Mouse (Mus musculus) hematopoietic multipotent progenitor cell, adult 10-12 weeks (in vitro differentiated cells): ENCODE data around the gene Adam3. TPM values are rescaled to one million over a fixed set of nuclear protein-coding genes. Genes with fewer than 3 reads are reported as not detected.

Source experiments
- polyA plus RNA-seq: library from polyadenylated mRNA; stranded (reverse); fragments of >175 nt; gene quantifications from 2 replicates; pipeline ENCODE4 v1.2.3, GENCODE M21; 2012; ENCODE audit warnings: low replicate concordance

The Adam3 gene
- polyA plus RNA-seq = 0.11 TPM in 1 of 2 replicates, not detected in the other

DNA sequence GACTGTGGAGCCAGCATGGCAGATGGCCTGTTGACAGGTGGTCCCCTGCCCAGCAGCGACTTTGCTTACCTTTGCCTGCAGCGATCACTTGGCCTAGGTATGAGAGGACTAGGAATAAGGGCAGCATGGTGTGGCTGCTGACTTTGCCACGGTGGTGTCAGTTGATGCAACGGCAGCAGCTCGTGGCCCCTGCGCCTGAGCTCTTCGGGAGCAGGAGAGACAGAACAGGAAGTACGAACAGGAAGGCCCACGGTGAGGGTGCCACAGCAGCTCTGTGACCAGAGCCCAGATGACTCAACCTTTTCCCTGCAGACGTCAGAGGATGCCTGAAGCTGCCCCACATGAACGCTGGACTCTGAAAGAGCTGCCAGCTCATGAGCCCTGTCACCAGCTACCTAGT is at the start of gene Adam3:
Gene Adam3 (minus strand): TSS at position 223 of the 400 bp plus-strand sequence.

Other genes starting within 250 kb of the Adam3 start
- not detected in 2 replicates for gene Adam5, start 98.5 kb upstream of the Adam3 start, polyA plus RNA-seq